Mouse (Mus musculus): ENCODE results near the gene Ipo5. TPM values are rescaled to one million over a fixed set of nuclear protein-coding genes. Genes with fewer than 3 reads are reported as not detected.

Ipo5 gene
- total RNA-seq, 2 experiments from 2014 or later = 96.3 to 101 TPM

- DNase-seq (ENCODE audit: low spot score) = no peak
- intact Hi-C loops (cut with DNase I) = loop anchor here (2.0 to 5.0 kb wide), 2 partner anchors 79 to 125 kb away; partner anchors contain the start of gene Farp1
These were observed 1.2 kb downstream of the Ipo5 start for GRCm38 (mm10) chr14:120912090-120912710.

GRCm38 (mm10) chr14:120912916-120913315 is 1.9 kb downstream of the Ipo5 start:
- DNase-seq (ENCODE audit: low spot score) = no peak

GRCm38 (mm10) chr14:120921805-120922204 is 10.8 kb downstream of the Ipo5 start:
- intact Hi-C loops (cut with DNase I) = no loop called here
- DNase-seq (ENCODE audit: low spot score) = no peak

More at GRCm38 (mm10) chr14:120912916-120913315, 1.9 kb downstream of the Ipo5 start:
- intact Hi-C loops (cut with DNase I) = loop anchor here (2.0 to 5.0 kb wide), 2 partner anchors 80 to 124 kb away; partner anchors contain the start of gene Farp1

GRCm38 (mm10) chr14:120924044-120924443 is 13.0 kb downstream of the Ipo5 start:
- intact Hi-C loops (cut with DNase I) = no loop called here
- no peak for DNase-seq (ENCODE audit: low spot score)

- intact Hi-C loops (cut with DNase I) = no loop called here
- no peak for DNase-seq (ENCODE audit: low spot score)
These were observed 14.9 kb downstream of the Ipo5 start for GRCm38 (mm10) chr14:120925731-120926585.

- intact Hi-C loops (cut with DNase I) = no loop called here
- no peak for DNase-seq (ENCODE audit: low spot score)
These were observed 20.2 kb downstream of the Ipo5 start for GRCm38 (mm10) chr14:120931236-120931635.

GRCm38 (mm10) chr14:120933624-120934023 is 22.6 kb downstream of the Ipo5 start:
- DNase-seq (ENCODE audit: low spot score) = no peak
- intact Hi-C loops (cut with DNase I) = no loop called here

GRCm38 (mm10) chr14:120937102-120937501 is 26.1 kb downstream of the Ipo5 start:
- intact Hi-C loops (cut with DNase I) = no loop called here
- DNase-seq (ENCODE audit: low spot score) = no peak

- intact Hi-C loops (cut with DNase I) = no loop called here
- DNase-seq (ENCODE audit: low spot score) = no peak
These were observed 31.8 kb downstream of the Ipo5 start for GRCm38 (mm10) chr14:120942803-120943202.

GRCm38 (mm10) chr14:120945146-120945545 is 34.1 kb downstream of the Ipo5 start:
- intact Hi-C loops (cut with DNase I) = no loop called here
- no peak for DNase-seq (ENCODE audit: low spot score)

- no peak for DNase-seq (ENCODE audit: low spot score)
These were observed 36.1 kb downstream of the Ipo5 start for GRCm38 (mm10) chr14:120947104-120947503.

GRCm38 (mm10) chr14:120949002-120949401 is 38.0 kb downstream of the Ipo5 start:
- no peak for DNase-seq (ENCODE audit: low spot score)
- intact Hi-C loops (cut with DNase I) = no loop called here

More at GRCm38 (mm10) chr14:120947104-120947503, 36.1 kb downstream of the Ipo5 start:
- intact Hi-C loops (cut with DNase I) = no loop called here

- intact Hi-C loops (cut with DNase I) = no loop called here
These were observed 39.0 kb downstream of the Ipo5 start for GRCm38 (mm10) chr14:120950068-120950467.

GRCm38 (mm10) chr14:120952434-120952833 is 41.4 kb downstream of the Ipo5 start:
- no peak for DNase-seq (ENCODE audit: low spot score)
- intact Hi-C loops (cut with DNase I) = no loop called here

More at GRCm38 (mm10) chr14:120950068-120950467, 39.0 kb downstream of the Ipo5 start:
- DNase-seq (ENCODE audit: low spot score) = no peak

- intact Hi-C loops (cut with DNase I) = no loop called here
- no peak for DNase-seq (ENCODE audit: low spot score)
These were observed 49.5 kb downstream of the Ipo5 start for GRCm38 (mm10) chr14:120960551-120960950.

GRCm38 (mm10) chr14:120960991-120961390 is 50.0 kb downstream of the Ipo5 start:
- intact Hi-C loops (cut with DNase I) = no loop called here
- no peak for DNase-seq (ENCODE audit: low spot score)

GRCm38 (mm10) chr14:120967072-120967471 is 56.0 kb downstream of the Ipo5 start:
- intact Hi-C loops (cut with DNase I) = no loop called here
- DNase-seq (ENCODE audit: low spot score) = no peak

- intact Hi-C loops (cut with DNase I) = no loop called here
- DNase-seq (ENCODE audit: low spot score) = no peak
These were observed 57.7 kb downstream of the Ipo5 start for GRCm38 (mm10) chr14:120968723-120969122.

- intact Hi-C loops (cut with DNase I) = loop anchor here (2.0 kb wide), 1 partner anchor 139 kb away; no protein-coding TSS in a partner anchor
- DNase-seq (ENCODE audit: low spot score) = no peak
These were observed 58.6 kb downstream of the Ipo5 start for GRCm38 (mm10) chr14:120969673-120970072.

GRCm38 (mm10) chr14:120970637-120971036 is 59.6 kb downstream of the Ipo5 start:
- intact Hi-C loops (cut with DNase I) = loop anchor here (2.0 kb wide), 1 partner anchor 140 kb away; no protein-coding TSS in a partner anchor

GRCm38 (mm10) chr14:120971313-120971712 is 60.3 kb downstream of the Ipo5 start:
- intact Hi-C loops (cut with DNase I) = loop anchor here (2.0 kb wide), 1 partner anchor 141 kb away; no protein-coding TSS in a partner anchor
- no peak for DNase-seq (ENCODE audit: low spot score)

More at GRCm38 (mm10) chr14:120970637-120971036, 59.6 kb downstream of the Ipo5 start:
- DNase-seq (ENCODE audit: low spot score) = no peak

Measured in heart, postnatal 25 days (tissue).